Mouse (Mus musculus): Measurements from ENCODE around the gene Aar2.

GRCm38 (mm10) chr2:156605971-156606370 lies 58.6 kb downstream of the Aar2 start:
- TF ChIP-seq CTCF (IDR thresholded peaks at IDR 0.05; ENCODE audit: extremely low read depth, insufficient read length, insufficient replicate concordance, low read depth, low read length) (no peak), POLR2A (IDR thresholded peaks at IDR 0.05; ENCODE audit: low read depth, low read length) (no peak)

Data from small intestine, adult 2 months (tissue).